Mouse (Mus musculus): ENCODE measurements around the gene Psma5. TPM values are rescaled to one million over a fixed set of nuclear protein-coding genes. Genes with fewer than 3 reads are reported as not detected.

Gene Psma5
- polyA plus RNA-seq, 1 experiment, result 123 TPM

- TF ChIP-seq POLR2A (IDR thresholded peaks at IDR 0.05; ENCODE audit: low read depth, low read length), result no peak
- no peak for TF ChIP-seq CTCF (IDR thresholded peaks at IDR 0.05; ENCODE audit: borderline replicate concordance, insufficient read depth, low read length)
- H3K4me1 ChIP-seq (ENCODE audit: control insufficient read depth, insufficient read depth, low read length), result no peaks in the 10 kb centered on the region
These were observed 48.0 kb downstream of the Psma5 start for GRCm38 (mm10) chr3:108304747-108305146.

GRCm38 (mm10) chr3:108306387-108306786, 49.7 kb downstream of the Psma5 start:
- TF ChIP-seq CTCF (IDR thresholded peaks at IDR 0.05; ENCODE audit: borderline replicate concordance, insufficient read depth, low read length), result no peak
- no peak for TF ChIP-seq POLR2A (IDR thresholded peaks at IDR 0.05; ENCODE audit: low read depth, low read length)
- Histone ChIP-seq H3K4me3 (ENCODE audit: insufficient read depth, low read length) (no peak overlapping the region), H3K4me1 (ENCODE audit: control insufficient read depth, insufficient read depth, low read length) (no peaks in the 10 kb centered on the region), H3K27ac (ENCODE audit: insufficient read depth, low read length) (no peak overlapping the region)

More at GRCm38 (mm10) chr3:108304747-108305146, 48.0 kb downstream of the Psma5 start:
- no peak overlapping the region for H3K27ac ChIP-seq (ENCODE audit: insufficient read depth, low read length)
- H3K4me3 ChIP-seq (ENCODE audit: insufficient read depth, low read length), result no peak overlapping the region

- H3K4me1 ChIP-seq (ENCODE audit: control insufficient read depth, insufficient read depth, low read length), result no peaks in the 10 kb centered on the region
- no peak overlapping the region for H3K4me3 ChIP-seq (ENCODE audit: insufficient read depth, low read length)
- no peak for TF ChIP-seq CTCF (IDR thresholded peaks at IDR 0.05; ENCODE audit: borderline replicate concordance, insufficient read depth, low read length)
- no peak for TF ChIP-seq POLR2A (IDR thresholded peaks at IDR 0.05; ENCODE audit: low read depth, low read length)
- no peak overlapping the region for H3K27ac ChIP-seq (ENCODE audit: insufficient read depth, low read length)
These were observed 50.8 kb downstream of the Psma5 start for GRCm38 (mm10) chr3:108307485-108307884.

- TF ChIP-seq POLR2A (IDR thresholded peaks at IDR 0.05; ENCODE audit: low read depth, low read length) (no peak), CTCF (IDR thresholded peaks at IDR 0.05; ENCODE audit: borderline replicate concordance, insufficient read depth, low read length) (no peak)
- Histone ChIP-seq H3K4me1 (ENCODE audit: control insufficient read depth, insufficient read depth, low read length) (no peaks in the 10 kb centered on the region), H3K27ac (ENCODE audit: insufficient read depth, low read length) (no peak overlapping the region), H3K4me3 (ENCODE audit: insufficient read depth, low read length) (no peak overlapping the region)
These were observed 54.2 kb downstream of the Psma5 start for GRCm38 (mm10) chr3:108310921-108311341.

- TF ChIP-seq POLR2A (IDR thresholded peaks at IDR 0.05; ENCODE audit: low read depth, low read length) (no peak), CTCF (IDR thresholded peaks at IDR 0.05; ENCODE audit: borderline replicate concordance, insufficient read depth, low read length) (no peak)
- H3K4me1 ChIP-seq (ENCODE audit: control insufficient read depth, insufficient read depth, low read length), result no peaks in the 10 kb centered on the region
- H3K4me3 ChIP-seq (ENCODE audit: insufficient read depth, low read length), result no peak overlapping the region
- no peak overlapping the region for H3K27ac ChIP-seq (ENCODE audit: insufficient read depth, low read length)
These were observed 55.0 kb downstream of the Psma5 start for GRCm38 (mm10) chr3:108311688-108312087.

- Histone ChIP-seq H3K27ac (ENCODE audit: insufficient read depth, low read length) (no peak overlapping the region), H3K4me3 (ENCODE audit: insufficient read depth, low read length) (no peak overlapping the region), H3K4me1 (ENCODE audit: control insufficient read depth, insufficient read depth, low read length) (no peaks in the 10 kb centered on the region)
- TF ChIP-seq CTCF (IDR thresholded peaks at IDR 0.05; ENCODE audit: borderline replicate concordance, insufficient read depth, low read length) (no peak), POLR2A (IDR thresholded peaks at IDR 0.05; ENCODE audit: low read depth, low read length) (no peak)
These were observed 55.7 kb downstream of the Psma5 start for GRCm38 (mm10) chr3:108312414-108312813.

- Histone ChIP-seq H3K27ac (ENCODE audit: insufficient read depth, low read length) (no peak overlapping the region), H3K4me1 (ENCODE audit: control insufficient read depth, insufficient read depth, low read length) (no peaks in the 10 kb centered on the region), H3K4me3 (ENCODE audit: insufficient read depth, low read length) (no peak overlapping the region)
- TF ChIP-seq CTCF (IDR thresholded peaks at IDR 0.05; ENCODE audit: borderline replicate concordance, insufficient read depth, low read length), result no peak
- no peak for TF ChIP-seq POLR2A (IDR thresholded peaks at IDR 0.05; ENCODE audit: low read depth, low read length)
These were observed 56.4 kb downstream of the Psma5 start for GRCm38 (mm10) chr3:108313138-108313537.

GRCm38 (mm10) chr3:108314038-108314675, 57.4 kb downstream of the Psma5 start:
- TF ChIP-seq POLR2A (IDR thresholded peaks at IDR 0.05; ENCODE audit: low read depth, low read length), result no peak
- no peak for TF ChIP-seq CTCF (IDR thresholded peaks at IDR 0.05; ENCODE audit: borderline replicate concordance, insufficient read depth, low read length)

GRCm38 (mm10) chr3:108318517-108318916, 61.8 kb downstream of the Psma5 start:
- Histone ChIP-seq H3K27ac (ENCODE audit: insufficient read depth, low read length) (no peak overlapping the region), H3K4me1 (ENCODE audit: control insufficient read depth, insufficient read depth, low read length) (peaks cover 12% of the 10 kb centered on the region), H3K4me3 (ENCODE audit: insufficient read depth, low read length) (no peak overlapping the region)
- no peak for TF ChIP-seq POLR2A (IDR thresholded peaks at IDR 0.05; ENCODE audit: low read depth, low read length)
- no peak for TF ChIP-seq CTCF (IDR thresholded peaks at IDR 0.05; ENCODE audit: borderline replicate concordance, insufficient read depth, low read length)

More at GRCm38 (mm10) chr3:108314038-108314675, 57.4 kb downstream of the Psma5 start:
- Histone ChIP-seq H3K4me3 (ENCODE audit: insufficient read depth, low read length) (no peak overlapping the region), H3K4me1 (ENCODE audit: control insufficient read depth, insufficient read depth, low read length) (peaks cover 5% of the 10 kb centered on the region), H3K27ac (ENCODE audit: insufficient read depth, low read length) (no peak overlapping the region)

- no peak for TF ChIP-seq CTCF (IDR thresholded peaks at IDR 0.05; ENCODE audit: borderline replicate concordance, insufficient read depth, low read length)
- Histone ChIP-seq H3K27ac (ENCODE audit: insufficient read depth, low read length) (no peak overlapping the region), H3K4me1 (ENCODE audit: control insufficient read depth, insufficient read depth, low read length) (peaks cover 12% of the 10 kb centered on the region), H3K4me3 (ENCODE audit: insufficient read depth, low read length) (no peak overlapping the region)
These were observed 64.9 kb downstream of the Psma5 start for GRCm38 (mm10) chr3:108321671-108322070.
